Mouse (Mus musculus): ENCODE results near the gene Aqp9.

DNA sequence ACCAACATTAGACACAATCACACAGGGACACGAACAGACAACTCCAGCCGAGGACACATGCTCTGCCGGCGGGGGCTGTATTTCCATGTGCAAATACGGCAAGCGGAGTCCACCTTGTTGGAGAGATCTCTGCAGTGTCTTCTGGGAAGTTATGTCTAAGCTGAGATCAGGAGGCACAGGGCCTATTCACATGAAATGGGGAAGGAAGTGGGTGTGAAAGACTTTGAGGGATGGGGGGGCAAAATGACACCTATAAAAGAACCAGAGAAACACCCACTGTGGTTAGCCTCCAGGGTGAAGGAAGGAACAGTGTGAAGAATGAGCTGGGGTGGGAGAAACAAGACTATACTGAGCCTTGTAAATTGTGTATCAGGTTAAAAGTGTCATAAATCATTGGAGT is 3.4 kb downstream of the Aqp9 start:
- TF ChIP-seq CTCF (conservative IDR thresholded peaks at IDR 0.05 in 1 of 2, IDR thresholded peaks at IDR 0.05 in 1 of 2; ENCODE audit: low read depth in 2 of 2, low read length in 2 of 2) (no peak), NELFE (IDR thresholded peaks at IDR 0.05; ENCODE audit: low read depth, low read length) (no peak), TBP (conservative IDR thresholded peaks at IDR 0.05; ENCODE audit: low read depth, low read length) (no peak), ZC3H11A (IDR thresholded peaks at IDR 0.05; ENCODE audit: low read depth, low read length) (no peak), CHD2 (IDR thresholded peaks at IDR 0.05; ENCODE audit: low read length) (no peak), TCF12 (IDR thresholded peaks at IDR 0.05; ENCODE audit: low read depth, low read length) (no peak), EP300 (IDR thresholded peaks at IDR 0.05; ENCODE audit: low read length) (no peak)

Measured in CH12.LX (cell line).